Mouse (Mus musculus): Measurements from ENCODE around the gene Pdzd2. TPM values are rescaled to one million over a fixed set of nuclear protein-coding genes. Genes with fewer than 3 reads are reported as not detected.

The Pdzd2 gene
- total RNA-seq (2021) = 10 to 100 TPM; 63.9 to 67.7 TPM
- long read RNA-seq, experiment 1, partial matches to known transcripts = 11 of 14 reads
- long read RNA-seq, experiment 1, other reads (novel, unspliced or antisense) = 3 of 14 reads
- long read RNA-seq, experiment 2, partial matches to known transcripts = 11 of 11 reads
- long read RNA-seq, experiment 2, other reads (novel, unspliced or antisense) = 0 of 11 reads

- peak within 1 kb of the TSS; percentile 79 for H3K27ac ChIP-seq
- peak within 1 kb of the TSS; percentile 70 for H3K4me3 ChIP-seq
- peak; percentile 71 for TF ChIP-seq CTCF (conservative IDR thresholded peaks at IDR 0.05)
- peak; percentile 99 for DNase-seq (ENCODE audit: low spot score in 2 of 2)
Observed at GRCm38 (mm10) chr15:12739277-12740247, at the start of gene Pdzd2. TSS of gene Pdzd2 (minus strand) at chr15:12739924.

- no peak overlapping the region for H3K27ac ChIP-seq
Observed at GRCm38 (mm10) chr15:12789406-12789867, 49.7 kb upstream of the Pdzd2 start.

GRCm38 (mm10) chr15:12788536-12788935 lies 48.8 kb upstream of the Pdzd2 start:
- no peak for DNase-seq (ENCODE audit: low spot score in 2 of 2)
- Histone ChIP-seq H3K27ac (no peak overlapping the region), H3K4me3 (no peak overlapping the region)
- peak; percentile 37 for TF ChIP-seq CTCF (conservative IDR thresholded peaks at IDR 0.05)

More at GRCm38 (mm10) chr15:12789406-12789867, 49.7 kb upstream of the Pdzd2 start:
- TF ChIP-seq CTCF (conservative IDR thresholded peaks at IDR 0.05) = no peak
- no peak for DNase-seq (ENCODE audit: low spot score in 2 of 2)
- H3K4me3 ChIP-seq = no peak overlapping the region

GRCm38 (mm10) chr15:12781729-12782326 lies 42.1 kb upstream of the Pdzd2 start:
- DNase-seq (ENCODE audit: low spot score in 2 of 2) = no peak
- Histone ChIP-seq H3K4me3 (no peak overlapping the region), H3K27ac (no peak overlapping the region)
- TF ChIP-seq CTCF (conservative IDR thresholded peaks at IDR 0.05) = no peak

GRCm38 (mm10) chr15:12781296-12781695 lies 41.6 kb upstream of the Pdzd2 start:
- H3K27ac ChIP-seq = no peak overlapping the region
- DNase-seq (ENCODE audit: low spot score in 2 of 2) = no peak
- no peak for TF ChIP-seq CTCF (conservative IDR thresholded peaks at IDR 0.05)
- no peak overlapping the region for H3K4me3 ChIP-seq

- Histone ChIP-seq H3K27ac (no peak overlapping the region), H3K4me3 (no peak overlapping the region)
- TF ChIP-seq CTCF (conservative IDR thresholded peaks at IDR 0.05) = 0 out of 2 replicates have a peak, but pooled peaks have one; percentile 3
- no peak for DNase-seq (ENCODE audit: low spot score in 2 of 2)
Observed at GRCm38 (mm10) chr15:12774149-12774753, 34.5 kb upstream of the Pdzd2 start.

- peak; percentile 61 for TF ChIP-seq CTCF (conservative IDR thresholded peaks at IDR 0.05)
- peak; percentile 50 to 73 for DNase-seq (ENCODE audit: low spot score in 2 of 2)
- H3K27ac ChIP-seq = no peak overlapping the region
- H3K4me3 ChIP-seq = no peak overlapping the region
Observed at GRCm38 (mm10) chr15:12770958-12771357, 31.2 kb upstream of the Pdzd2 start.

GRCm38 (mm10) chr15:12766848-12767247 lies 27.1 kb upstream of the Pdzd2 start:
- no peak for TF ChIP-seq CTCF (conservative IDR thresholded peaks at IDR 0.05)
- Histone ChIP-seq H3K4me3 (no peak overlapping the region), H3K27ac (no peak overlapping the region)
- DNase-seq (ENCODE audit: low spot score in 2 of 2) = no peak

- no peak overlapping the region for H3K4me3 ChIP-seq
- no peak overlapping the region for H3K27ac ChIP-seq
- no peak for DNase-seq (ENCODE audit: low spot score in 2 of 2)
- no peak for TF ChIP-seq CTCF (conservative IDR thresholded peaks at IDR 0.05)
Observed at GRCm38 (mm10) chr15:12763147-12763546, 23.4 kb upstream of the Pdzd2 start.

- no peak for DNase-seq (ENCODE audit: low spot score in 2 of 2)
- no peak for TF ChIP-seq CTCF (conservative IDR thresholded peaks at IDR 0.05)
- no peak overlapping the region for H3K4me3 ChIP-seq
- no peak overlapping the region for H3K27ac ChIP-seq
Observed at GRCm38 (mm10) chr15:12762258-12762913, 22.7 kb upstream of the Pdzd2 start.

- no peak for DNase-seq (ENCODE audit: low spot score in 2 of 2)
- TF ChIP-seq CTCF (conservative IDR thresholded peaks at IDR 0.05) = no peak
- no peak overlapping the region for H3K4me3 ChIP-seq
- H3K27ac ChIP-seq = no peak overlapping the region
Observed at GRCm38 (mm10) chr15:12760747-12761146, 21.0 kb upstream of the Pdzd2 start.

GRCm38 (mm10) chr15:12758461-12758860 lies 18.7 kb upstream of the Pdzd2 start:
- no peak for DNase-seq (ENCODE audit: low spot score in 2 of 2)
- no peak overlapping the region for H3K27ac ChIP-seq
- no peak overlapping the region for H3K4me3 ChIP-seq
- no peak for TF ChIP-seq CTCF (conservative IDR thresholded peaks at IDR 0.05)

Data from layer of hippocampus, adult 2 months (tissue).